Mouse (Mus musculus): ENCODE results near the gene Cdc42bpa. TPM values are rescaled to one million over a fixed set of nuclear protein-coding genes. Genes with fewer than 3 reads are reported as not detected.

Gene Cdc42bpa
- total RNA-seq, 2 experiments from 2014 or later = 6.9 to 30.0 TPM

DNA sequence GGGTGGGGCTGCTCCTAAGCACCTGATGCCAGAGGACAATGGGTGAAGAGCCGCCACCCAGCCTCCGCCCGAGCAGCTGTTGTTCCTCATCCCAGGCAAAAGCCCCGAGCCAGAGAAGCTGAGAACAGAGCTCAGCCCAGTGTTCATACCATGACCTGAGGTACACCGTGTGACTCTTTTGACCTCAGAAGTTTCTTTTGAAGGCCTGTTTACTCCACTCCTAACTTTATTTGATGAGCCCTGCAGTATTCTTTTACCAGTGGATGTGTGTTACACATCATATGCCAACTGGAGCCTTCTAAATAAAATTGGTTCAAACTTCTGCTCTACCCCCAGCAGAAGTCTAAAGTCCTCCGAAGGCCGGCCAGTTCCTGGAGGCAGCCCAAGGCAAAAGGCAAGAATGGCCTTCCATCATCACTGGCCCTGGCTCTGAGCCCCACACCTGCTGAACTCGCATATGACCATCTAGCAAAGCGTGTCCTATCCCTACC is 250.6 kb downstream of the Cdc42bpa start:
- no peak for ATAC-seq (replicated peaks; ENCODE audit: low FRiP score, poor library complexity, severe bottlenecking)

DNA sequence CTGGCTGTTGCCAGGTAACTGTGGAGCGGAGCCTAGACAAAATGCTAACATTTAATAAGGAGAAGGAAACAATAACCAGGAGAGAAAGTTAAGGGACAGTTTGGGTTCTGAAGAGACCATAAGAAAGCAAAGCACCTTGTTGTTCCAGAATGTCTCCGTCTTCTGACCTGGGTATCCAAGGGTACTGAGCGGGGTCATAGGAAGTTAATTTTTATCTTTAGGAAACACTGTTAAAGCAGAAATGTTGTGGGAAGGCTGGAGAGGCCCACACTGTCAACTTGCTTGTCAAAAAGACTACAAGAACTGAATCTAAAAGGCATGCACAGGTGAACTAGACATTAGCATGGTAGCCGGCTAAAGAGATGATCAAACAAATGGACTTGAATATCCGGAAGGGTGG is 252.6 kb downstream of the Cdc42bpa start:
- ATAC-seq (replicated peaks; ENCODE audit: low FRiP score, poor library complexity, severe bottlenecking) = no peak

DNA sequence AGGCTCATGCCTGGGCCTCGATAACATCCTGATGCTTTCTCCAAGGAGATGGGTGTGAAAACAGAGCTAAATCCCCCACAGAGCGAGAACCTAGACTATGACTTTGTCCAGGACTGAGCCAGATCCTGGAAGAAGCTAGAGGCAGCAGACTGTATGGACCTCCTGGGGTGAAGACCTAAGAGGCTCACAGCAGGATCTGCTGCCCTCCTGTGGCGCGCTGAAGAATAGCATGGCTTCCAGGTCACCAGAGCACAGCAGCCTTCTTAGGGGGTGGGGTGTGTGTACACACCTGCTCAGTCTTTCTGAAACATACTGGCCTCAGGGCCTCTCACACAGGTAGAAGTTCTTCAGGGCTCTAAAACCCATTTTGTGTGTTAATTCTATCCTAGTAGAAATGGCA is 254.8 kb downstream of the Cdc42bpa start:
- ATAC-seq (replicated peaks; ENCODE audit: low FRiP score, poor library complexity, severe bottlenecking) = peak; percentile 92

Other genes starting within 250 kb of the Cdc42bpa start
- not detected in 2 replicates for gene Kif28, start 215.2 kb upstream of the Cdc42bpa start, total RNA-seq (2015; ENCODE audit: low replicate concordance)
- gene Kif28, start 215.2 kb upstream of the Cdc42bpa start, total RNA-seq (2017; ENCODE audit: low replicate concordance) = not detected in 2 replicates
- not detected in 2 replicates for gene Gm10518, start 157.1 kb upstream of the Cdc42bpa start, total RNA-seq (2015; ENCODE audit: low replicate concordance)
- gene Gm10518, start 157.1 kb upstream of the Cdc42bpa start, total RNA-seq (2017; ENCODE audit: low replicate concordance) = not detected in 2 replicates
- gene Ahctf1, start 156.8 kb upstream of the Cdc42bpa start, total RNA-seq (2015; ENCODE audit: low replicate concordance) = 51.4 and 69.0 TPM in 2 replicates
- 53.7 and 67.2 TPM in 2 replicates for gene Ahctf1, start 156.8 kb upstream of the Cdc42bpa start, total RNA-seq (2017; ENCODE audit: low replicate concordance)
- 7.3 TPM in 1 of 2 replicates, not detected in the other for gene Coq8a, start 239.1 kb downstream of the Cdc42bpa start, total RNA-seq (2015; ENCODE audit: low replicate concordance)
- 2.0 TPM in 1 of 2 replicates, not detected in the other for gene Coq8a, start 239.1 kb downstream of the Cdc42bpa start, total RNA-seq (2017; ENCODE audit: low replicate concordance)